Mouse (Mus musculus) mouse embryonic stem cell (cell line): ENCODE measurements around the gene Zfp335.

ENCODE experiments used
- in situ Hi-C, 2 experiments: fragments of 300-500 bp; cut with MboI; formaldehyde crosslinking; loops; 1 replicate in 1 of 2; 3 replicates in 1 of 2; pipeline ENCODE4 v1.14.3; 2019 to 2020; ENCODE audit warnings: low sequenced_read_pairs in 2 of 2, low pct_unique_long_range_greater_than_20kb in 1 of 2, mixed read lengths in 1 of 2; ENCODE audit not compliant: unreplicated experiment in 1 of 2

Zfp335 gene

GRCm38 (mm10) chr2:164933534-164933933 is 22.0 kb upstream of the Zfp335 start:
- in situ Hi-C loops = no loop called here

DNA sequence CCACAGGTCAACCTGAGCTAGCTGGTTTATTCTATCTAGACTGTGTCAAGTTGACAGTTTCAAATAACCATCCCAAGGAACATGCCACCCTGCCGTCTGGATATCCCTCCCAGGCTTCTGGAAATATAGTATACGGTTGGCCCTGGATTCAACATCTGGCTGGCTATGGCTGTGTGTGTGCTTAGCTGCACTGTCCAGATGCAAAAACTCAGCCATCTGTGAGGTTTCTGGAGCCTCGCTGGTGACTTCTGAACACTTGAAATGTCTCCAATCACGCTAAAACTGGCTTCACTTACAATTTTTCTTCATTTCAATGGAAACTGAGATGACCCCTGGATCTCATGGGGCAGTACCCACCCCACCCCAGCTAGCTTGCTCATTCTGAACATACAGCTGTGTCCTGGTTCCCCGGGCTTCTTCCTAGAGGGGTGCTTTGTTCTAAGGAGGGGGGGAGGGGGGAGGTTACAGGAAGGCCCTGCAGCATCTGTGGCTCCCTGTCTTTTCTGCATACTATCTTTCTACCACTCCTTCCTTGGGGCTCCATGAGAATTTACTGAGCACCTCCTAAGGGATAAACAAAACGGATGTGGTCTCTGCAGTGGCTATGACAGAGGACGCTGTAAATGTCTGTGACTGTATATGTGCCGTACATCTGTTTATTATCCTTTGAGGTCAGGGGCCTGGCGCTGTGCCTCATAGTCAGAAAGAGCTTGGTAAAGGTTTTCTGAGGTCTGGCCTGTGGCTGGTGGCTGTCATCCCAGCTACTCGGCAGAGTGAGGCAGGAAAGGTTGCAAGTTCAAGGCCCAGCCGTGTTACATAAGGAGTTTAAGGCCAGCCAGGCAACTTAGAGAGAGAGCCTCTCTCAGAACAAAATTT is 19.4 kb upstream of the Zfp335 start:
- in situ Hi-C loops = no loop called here

GRCm38 (mm10) chr2:164924100-164924857 is 12.7 kb upstream of the Zfp335 start:
- in situ Hi-C loops = no loop called here

- in situ Hi-C loops = no loop called here
These were observed 11.7 kb upstream of the Zfp335 start for GRCm38 (mm10) chr2:164923291-164923690.

- in situ Hi-C loops = no loop called here
These were observed 10.4 kb upstream of the Zfp335 start for GRCm38 (mm10) chr2:164921984-164922383.

DNA sequence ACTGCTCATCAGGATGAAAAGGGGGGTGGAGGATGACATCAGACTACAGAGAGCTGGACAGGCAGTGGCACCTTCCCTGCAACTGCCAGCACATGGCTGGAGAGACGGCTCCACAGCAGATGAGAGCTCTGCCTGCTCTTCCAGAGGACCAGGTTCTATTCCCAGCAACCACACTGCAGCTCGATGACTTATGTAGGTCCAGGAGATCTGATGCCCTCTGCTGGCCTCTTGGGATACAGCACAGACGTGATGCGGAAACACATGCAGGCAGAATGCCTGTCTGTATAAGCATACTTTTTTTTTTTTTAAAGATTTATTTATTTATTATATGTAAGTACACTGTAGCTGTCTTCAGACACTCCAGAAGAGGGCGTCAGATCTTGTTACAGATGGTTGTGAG is 6.8 kb upstream of the Zfp335 start:
- in situ Hi-C loops = no loop called here

- in situ Hi-C loops = no loop called here
These were observed 5.8 kb upstream of the Zfp335 start for GRCm38 (mm10) chr2:164917371-164917770.

- in situ Hi-C loops = no loop called here
These were observed 5.3 kb upstream of the Zfp335 start for GRCm38 (mm10) chr2:164916820-164917219.

DNA sequence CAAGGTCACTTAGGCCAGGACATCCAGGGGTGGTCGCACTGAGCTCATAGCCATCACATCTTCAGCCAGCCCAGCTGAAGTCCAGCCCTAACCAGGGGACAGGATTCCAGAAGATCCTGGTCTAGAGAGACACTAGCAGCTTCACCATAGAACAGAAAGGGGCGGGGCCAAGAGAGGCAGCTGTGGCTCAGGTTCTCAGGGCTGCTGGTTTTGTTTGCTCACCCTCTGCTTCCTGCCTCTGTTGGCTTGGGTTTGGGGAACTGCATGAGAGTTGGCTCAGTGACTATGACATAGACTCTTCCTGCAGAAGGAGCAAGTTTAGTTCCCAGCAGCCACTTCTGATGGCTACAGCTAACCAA is 1.9 kb upstream of the Zfp335 start:
- in situ Hi-C loops = no loop called here

DNA sequence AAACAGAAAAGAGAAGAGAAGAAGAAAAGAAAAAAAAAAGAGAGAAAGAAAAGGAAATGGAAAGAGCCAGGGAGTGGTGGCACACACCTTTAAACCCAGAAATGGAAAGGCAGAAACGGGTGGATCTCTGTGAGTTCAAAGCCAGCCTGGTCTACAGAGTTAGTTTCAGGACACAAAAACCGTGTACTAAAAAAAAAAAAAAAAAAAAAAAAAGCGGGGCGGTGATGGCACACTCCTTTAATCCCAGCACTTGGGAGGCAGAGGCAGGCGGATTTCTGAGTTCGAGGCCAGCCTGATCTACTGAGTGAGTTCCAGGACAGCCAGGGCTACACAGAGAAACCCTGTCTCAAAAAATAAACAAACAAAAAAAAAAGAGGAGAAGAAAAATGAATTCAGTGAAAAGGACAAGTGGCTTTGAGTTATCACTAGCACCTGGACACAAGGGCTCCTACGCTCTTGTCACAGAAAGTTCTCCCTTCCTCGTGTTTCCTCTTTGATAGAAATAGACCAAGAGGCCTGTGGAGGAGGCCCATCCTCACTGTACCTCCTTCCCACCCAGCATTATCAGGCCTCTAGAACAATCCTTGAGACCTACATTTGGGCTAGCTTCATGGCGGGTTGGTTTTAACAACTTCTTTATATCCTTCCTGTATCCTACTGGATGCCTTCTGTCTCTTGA is 1.3 kb upstream of the Zfp335 start:
- in situ Hi-C loops = no loop called here

GRCm38 (mm10) chr2:164912151-164912550 is 594 bp upstream of the Zfp335 start:
- in situ Hi-C loops = no loop called here

DNA sequence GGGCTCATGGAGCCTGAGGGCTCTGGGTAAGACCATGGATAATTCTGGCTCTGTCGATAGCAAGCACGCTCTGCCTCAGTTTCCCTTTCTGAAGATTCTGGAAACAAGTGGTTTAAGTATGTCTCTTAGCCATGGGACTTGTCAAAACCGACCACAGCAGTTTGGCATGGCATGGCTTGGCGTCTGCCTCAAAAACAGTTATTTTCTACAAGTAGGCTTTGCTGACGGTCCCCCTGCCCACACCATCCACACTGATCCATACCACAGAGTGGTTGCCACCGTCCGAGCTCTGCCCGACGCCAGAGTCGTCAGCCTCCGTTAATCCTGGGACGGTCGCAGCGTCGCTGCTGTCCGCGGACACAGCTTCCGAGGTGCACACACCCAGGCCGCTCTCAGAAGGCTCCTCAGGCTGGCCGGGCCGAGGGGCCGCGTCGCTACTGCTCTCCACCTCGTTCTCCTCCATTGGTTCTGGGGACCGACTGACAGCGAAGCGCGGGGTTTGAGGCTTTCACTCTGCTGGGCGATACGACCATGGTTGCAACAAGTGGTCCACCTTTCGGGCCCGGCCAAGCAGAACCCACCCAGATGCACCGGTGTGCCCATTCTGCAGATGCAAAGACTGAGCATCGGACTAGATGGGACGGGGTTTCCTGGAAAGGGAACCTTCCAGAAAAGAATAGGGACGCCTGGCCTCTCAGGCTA is 1.0 kb downstream of the Zfp335 start:
- in situ Hi-C loops = no loop called here

DNA sequence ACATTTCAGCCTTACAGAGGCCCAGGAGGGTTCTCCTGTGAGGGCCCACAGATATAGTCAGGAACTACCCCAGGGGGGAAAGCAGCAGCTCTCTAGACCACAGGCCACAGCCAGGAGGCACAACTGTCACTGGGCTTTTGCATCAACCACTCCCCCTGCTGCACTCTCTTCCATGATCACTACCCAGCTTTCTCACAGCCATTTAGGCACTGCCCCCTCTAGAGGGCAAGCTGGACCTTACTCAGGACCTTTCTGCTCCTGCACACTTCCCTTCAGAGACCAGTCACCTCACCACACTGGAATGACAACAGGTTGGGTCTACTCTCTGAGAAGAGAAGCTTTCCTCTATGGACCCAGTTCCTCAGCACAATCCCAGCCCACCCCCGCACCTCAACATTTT is 2.0 kb downstream of the Zfp335 start:
- in situ Hi-C loops = no loop called here

DNA sequence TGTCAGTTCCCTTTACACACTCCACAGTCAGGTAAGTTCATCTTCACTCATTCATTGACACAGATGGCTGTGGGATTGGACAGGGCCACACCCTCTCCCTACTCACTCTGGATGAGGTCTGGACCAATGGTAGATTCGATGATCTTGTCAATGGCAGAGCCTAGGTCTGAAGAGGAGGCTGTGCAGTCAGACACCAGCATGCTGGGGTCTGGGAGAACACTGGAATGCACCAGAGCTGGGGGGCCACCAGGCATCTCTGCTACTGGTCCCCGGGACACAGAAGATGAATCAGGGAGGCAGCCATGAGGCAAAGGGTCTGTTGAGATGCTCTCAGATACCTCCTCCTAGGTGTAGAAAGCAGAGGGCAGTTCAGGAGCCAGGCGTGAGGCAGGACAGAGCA is 2.5 kb downstream of the Zfp335 start:
- in situ Hi-C loops = no loop called here

GRCm38 (mm10) chr2:164908011-164908410 is 3.5 kb downstream of the Zfp335 start:
- in situ Hi-C loops = no loop called here

- in situ Hi-C loops = no loop called here
These were observed 4.0 kb downstream of the Zfp335 start for GRCm38 (mm10) chr2:164907511-164907910.

DNA sequence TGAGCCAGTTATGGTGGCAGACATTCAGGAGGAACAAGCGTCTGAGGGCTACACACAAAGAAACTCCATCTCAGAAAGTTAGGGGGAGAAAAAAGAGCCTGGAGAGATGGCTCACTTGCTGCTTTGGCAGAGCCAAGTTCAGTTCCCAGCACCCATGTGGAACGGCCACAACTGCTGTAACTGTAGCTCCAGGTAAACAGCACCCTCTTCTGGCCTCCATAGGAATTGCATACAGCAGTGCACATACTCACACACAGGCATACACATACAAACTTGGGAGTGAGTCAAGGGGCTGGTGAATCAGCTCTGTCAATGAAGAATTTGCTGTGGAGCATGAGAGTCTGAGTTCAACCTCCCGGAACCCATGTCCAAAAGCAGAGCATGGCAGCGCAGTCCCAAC is 5.5 kb downstream of the Zfp335 start:
- in situ Hi-C loops = no loop called here

GRCm38 (mm10) chr2:164903496-164903895 is 8.1 kb downstream of the Zfp335 start:
- in situ Hi-C loops = no loop called here

DNA sequence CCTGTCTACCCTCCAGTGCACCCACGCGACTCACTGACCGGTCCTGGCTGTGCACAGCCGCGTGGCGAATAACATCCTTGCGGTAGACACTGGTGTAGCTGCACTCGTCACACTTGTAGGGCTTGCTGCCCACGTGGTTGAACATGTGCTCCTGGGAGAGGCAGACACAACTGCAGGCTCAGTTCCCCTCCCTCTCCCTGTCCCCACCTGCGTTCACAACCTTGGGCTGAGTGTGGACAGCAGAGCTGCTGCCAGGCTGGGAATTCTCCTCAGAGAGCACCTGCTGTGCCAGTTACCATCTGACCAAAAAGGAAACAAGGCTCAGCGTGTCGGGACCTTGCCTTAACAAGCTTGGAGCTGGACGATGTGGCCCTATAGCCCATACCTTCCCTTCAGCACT is 10.2 kb downstream of the Zfp335 start:
- in situ Hi-C loops = no loop called here
